Mouse (Mus musculus) kidney, embryonic 16.5 days (tissue): Measurements from ENCODE around the gene Gyg. TPM values are rescaled to one million over a fixed set of nuclear protein-coding genes. Genes with fewer than 3 reads are reported as not detected.
A peak's percentile ranks its signal among the peaks of the same experiment; 100 is the strongest.

ENCODE experiments used
- ATAC-seq: fragments of 200-750 bp; cut with Nextera tagmentation; 2 replicates; pipeline ENCODE4 v1.8.0; 2017; ENCODE audit warnings: moderate TSS enrichment; ENCODE audit not compliant: low FRiP score, low TSS enrichment
- H3K27ac ChIP-seq: fragments of 300-500 bp; sonication (generic); 2 replicates; pipeline ENCODE4 v1.5.1; 2014; ENCODE audit warnings: low read length
- H3K27me3 ChIP-seq: fragments of 300-500 bp; sonication (generic); 2 replicates; pipeline ENCODE4 v1.6.1; 2014; ENCODE audit warnings: low read length, control low read depth, mixed read lengths; ENCODE audit not compliant: insufficient read depth
- H3K36me3 ChIP-seq: fragments of 300-500 bp; sonication (generic); 2 replicates; pipeline ENCODE4 v1.6.1; 2014; ENCODE audit warnings: low read length, control low read depth, mixed read lengths; ENCODE audit not compliant: insufficient read depth
- H3K4me1 ChIP-seq: fragments of 300-500 bp; sonication (generic); 2 replicates; pipeline ENCODE4 v1.6.1; 2014; ENCODE audit warnings: low read length, control low read depth, mixed read lengths; ENCODE audit not compliant: insufficient read depth
- H3K4me2 ChIP-seq: fragments of 300-500 bp; sonication (generic); replicated peaks from 2 replicates; pipeline ENCODE4 v1.6.1; 2014; ENCODE audit warnings: low read depth, low read length
- H3K4me3 ChIP-seq: fragments of 300-500 bp; sonication (generic); 2 replicates; pipeline ENCODE4 v1.5.1; 2014; ENCODE audit warnings: mild to moderate bottlenecking, low read length
- H3K9ac ChIP-seq: fragments of 300-500 bp; sonication (generic); replicated peaks from 2 replicates; pipeline ENCODE4 v1.6.1; 2014; ENCODE audit warnings: low read length
- H3K9me3 ChIP-seq: fragments of 300-500 bp; sonication (generic); 2 replicates; pipeline ENCODE4 v1.6.1; 2016; ENCODE audit warnings: low read length, control low read depth
- WGBS: fragments of 180-500 bp; shearing (Covaris S2); extraction: QIAGEN DNeasy Blood & Tissue Kit; methylation state at CpG from one replicate; pipeline ENCODE4 v1.1.7; 2014; 5-methylcytosine and 5-hydroxymethylcytosine counted together
- polyA plus RNA-seq: library from polyadenylated mRNA; unstranded; fragments of >200 nt; fragmentation: Nextera tagmentation; extraction: Ambion mirVana; gene quantifications from 2 replicates; pipeline ENCODE4 v1.2.1, GENCODE M21; 2015

Gyg gene
- polyA plus RNA-seq, 1 experiment from 2014 or later = 48.0 TPM

DNA sequence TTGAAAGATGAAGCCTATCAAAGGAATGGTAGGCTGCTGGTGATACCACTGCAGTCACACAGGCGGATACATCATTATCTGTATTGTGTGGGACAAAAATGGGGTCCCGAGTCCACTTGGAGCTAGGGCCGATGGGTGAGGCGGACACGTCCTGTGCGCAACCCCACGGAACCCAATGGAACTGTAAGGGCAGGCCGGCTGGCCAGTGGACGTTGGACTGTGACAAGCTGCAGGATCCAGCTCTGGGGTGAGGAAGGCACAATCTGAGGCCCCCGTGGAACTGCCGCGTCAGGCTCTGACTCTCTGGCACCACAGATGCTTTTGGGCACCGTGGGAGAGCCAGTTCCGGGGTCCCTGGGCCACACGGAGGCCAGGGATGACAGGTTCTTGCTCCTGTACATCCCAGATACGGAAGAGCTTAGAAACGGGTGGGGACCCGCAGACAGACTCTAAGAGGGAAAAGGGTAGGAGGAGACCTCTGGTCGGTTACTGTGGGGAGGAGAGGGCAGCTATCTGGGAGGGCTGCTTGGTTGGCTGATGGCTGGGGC, 36.0 kb downstream of the Gyg start:
- no peaks in the 10 kb centered on the region for H3K9me3 ChIP-seq
- 87% methylated on average over 19 of the region's 19 CpGs for WGBS
- ATAC-seq = peak; percentile 63
- no peak overlapping the region for H3K4me2 ChIP-seq
- no peaks in the 10 kb centered on the region for H3K4me1 ChIP-seq
- no peaks in the 10 kb centered on the region for H3K27me3 ChIP-seq
- peaks cover 16% of the 10 kb centered on the region for H3K36me3 ChIP-seq
- H3K9ac ChIP-seq = no peak overlapping the region
- H3K4me3 ChIP-seq = no peak overlapping the region
- H3K27ac ChIP-seq = no peak overlapping the region

DNA sequence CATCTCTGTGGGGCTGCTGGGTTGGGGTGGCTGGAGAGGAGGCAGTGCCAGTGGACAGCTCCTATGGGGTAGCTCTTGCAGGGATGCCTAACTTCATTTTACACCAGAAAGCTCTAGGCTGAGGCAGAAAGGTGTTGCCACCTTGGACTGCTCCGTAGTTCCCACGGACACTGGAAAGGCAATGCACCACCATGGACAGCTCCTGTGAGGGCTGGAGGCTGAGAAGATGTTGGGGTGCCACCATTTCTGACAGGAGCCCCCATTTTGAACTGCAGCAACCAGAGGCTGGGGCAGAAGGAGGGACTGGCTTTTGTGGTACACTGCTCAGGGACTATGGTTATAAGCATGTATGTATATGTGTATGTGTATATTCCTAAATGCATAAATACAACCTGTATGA, 43.2 kb downstream of the Gyg start:
- 89% methylated on average over 2 of the region's 2 CpGs for WGBS
- H3K36me3 ChIP-seq = peaks cover 16% of the 10 kb centered on the region
- H3K9ac ChIP-seq = no peak overlapping the region
- H3K4me2 ChIP-seq = no peak overlapping the region
- no peaks in the 10 kb centered on the region for H3K9me3 ChIP-seq
- no peaks in the 10 kb centered on the region for H3K27me3 ChIP-seq
- H3K4me3 ChIP-seq = no peak overlapping the region
- H3K27ac ChIP-seq = no peak overlapping the region
- H3K4me1 ChIP-seq = no peaks in the 10 kb centered on the region
- ATAC-seq = no peak

DNA sequence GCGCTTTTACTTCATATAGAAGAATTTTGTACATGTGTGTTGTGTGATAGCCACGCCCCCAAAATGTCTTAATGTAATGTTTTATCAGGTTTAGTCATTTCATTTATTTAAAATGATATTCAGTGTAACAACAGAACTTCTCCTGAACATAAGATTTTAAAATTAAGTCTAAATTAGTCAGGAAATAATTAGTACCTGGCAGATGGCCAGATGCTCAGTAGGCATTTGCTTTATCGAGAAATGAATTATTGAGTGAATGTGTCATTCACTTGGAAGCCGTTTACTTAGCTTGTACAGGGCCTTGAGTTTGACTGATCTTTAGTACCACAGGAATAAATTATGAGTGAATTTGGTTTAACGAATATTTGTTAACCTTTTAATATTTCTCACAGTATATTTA, 46.2 kb downstream of the Gyg start:
- Histone ChIP-seq H3K4me3 (no peak overlapping the region), H3K9ac (no peak overlapping the region), H3K36me3 (peaks cover 16% of the 10 kb centered on the region), H3K9me3 (no peaks in the 10 kb centered on the region), H3K4me1 (no peaks in the 10 kb centered on the region), H3K27me3 (no peaks in the 10 kb centered on the region), H3K4me2 (no peak overlapping the region), H3K27ac (no peak overlapping the region)
- no peak for ATAC-seq
- 82% methylated on average over 5 of the region's 5 CpGs for WGBS

DNA sequence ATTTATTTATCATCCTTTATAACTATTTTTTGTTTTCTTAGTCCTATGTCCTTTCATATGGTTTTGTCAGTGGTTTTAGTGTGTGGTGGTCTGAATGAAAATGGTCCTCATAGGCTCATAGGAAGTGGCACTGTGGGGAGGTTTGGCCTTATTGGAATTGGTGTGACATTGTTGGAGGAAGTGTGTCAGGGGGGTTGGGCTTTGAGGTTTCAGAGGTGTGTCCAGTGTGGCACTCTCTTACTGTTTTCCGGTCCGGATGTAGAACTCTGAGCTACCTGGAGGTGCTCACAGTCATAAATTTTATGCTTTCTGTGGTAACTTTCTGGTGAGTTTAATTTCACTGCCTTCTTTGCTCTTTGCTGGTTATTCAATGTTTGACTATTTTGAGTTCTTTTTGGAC, 50.3 kb downstream of the Gyg start:
- Histone ChIP-seq H3K36me3 (peaks cover 9% of the 10 kb centered on the region; the same call in 1 of the 2 replicates), H3K9ac (no peak overlapping the region), H3K27me3 (no peaks in the 10 kb centered on the region), H3K9me3 (no peaks in the 10 kb centered on the region), H3K27ac (no peak overlapping the region), H3K4me1 (no peaks in the 10 kb centered on the region), H3K4me2 (no peak overlapping the region), H3K4me3 (no peak overlapping the region)
- no peak for ATAC-seq
- 88% methylated on average over 2 of the region's 2 CpGs for WGBS

DNA sequence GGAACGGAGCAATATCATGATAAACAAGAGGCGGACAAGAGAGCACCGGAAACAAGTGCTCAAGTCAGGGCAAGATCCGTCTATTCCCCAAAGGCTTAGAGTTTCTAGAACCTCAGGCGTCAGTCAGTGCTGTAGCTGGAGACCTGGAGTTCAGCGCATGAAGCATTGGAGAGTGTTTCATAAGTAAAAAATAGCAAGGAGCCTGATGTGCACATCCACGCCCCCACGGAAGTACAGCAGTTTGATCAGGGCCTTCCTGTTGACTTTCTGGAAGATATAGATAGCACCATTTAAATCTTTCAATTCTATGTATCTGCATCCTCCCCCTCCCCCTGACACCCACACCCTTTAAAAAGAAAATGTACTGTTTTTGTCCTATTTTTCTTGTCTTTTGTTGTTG, 50.8 kb downstream of the Gyg start:
- Histone ChIP-seq H3K9ac (no peak overlapping the region), H3K4me1 (no peaks in the 10 kb centered on the region), H3K9me3 (no peaks in the 10 kb centered on the region), H3K36me3 (peaks cover 9% of the 10 kb centered on the region; the same call in 1 of the 2 replicates), H3K27ac (no peak overlapping the region), H3K4me3 (no peak overlapping the region), H3K27me3 (no peaks in the 10 kb centered on the region), H3K4me2 (no peak overlapping the region)
- no peak for ATAC-seq
- 73% methylated on average over 8 of the region's 8 CpGs for WGBS

DNA sequence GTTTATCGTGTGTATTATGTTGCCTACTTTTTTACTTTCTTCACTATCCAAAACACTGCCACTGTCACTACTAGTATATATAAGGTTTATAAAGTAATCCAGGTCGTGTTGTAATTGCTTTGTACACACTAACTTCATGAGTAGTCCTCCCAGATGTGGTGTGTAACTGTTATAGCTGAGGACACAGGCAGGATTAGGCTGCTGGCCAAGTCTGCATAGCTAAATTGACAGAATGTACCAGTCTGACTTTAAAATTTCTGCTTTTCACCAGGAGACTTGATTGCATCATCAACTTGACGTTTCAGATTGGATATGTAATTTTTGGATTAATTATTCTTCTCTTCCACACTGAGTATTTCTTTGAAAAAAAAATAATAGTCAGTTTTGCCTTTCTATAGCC, 51.3 kb downstream of the Gyg start:
- no peaks in the 10 kb centered on the region for H3K9me3 ChIP-seq
- no peak overlapping the region for H3K27ac ChIP-seq
- H3K9ac ChIP-seq = no peak overlapping the region
- H3K27me3 ChIP-seq = no peaks in the 10 kb centered on the region
- no peak for ATAC-seq
- H3K4me3 ChIP-seq = no peak overlapping the region
- no peak overlapping the region for H3K4me2 ChIP-seq
- H3K36me3 ChIP-seq = peaks cover 9% of the 10 kb centered on the region; the same call in 1 of the 2 replicates
- no peaks in the 10 kb centered on the region for H3K4me1 ChIP-seq
- WGBS = 76% methylated on average over 3 of the region's 3 CpGs

DNA sequence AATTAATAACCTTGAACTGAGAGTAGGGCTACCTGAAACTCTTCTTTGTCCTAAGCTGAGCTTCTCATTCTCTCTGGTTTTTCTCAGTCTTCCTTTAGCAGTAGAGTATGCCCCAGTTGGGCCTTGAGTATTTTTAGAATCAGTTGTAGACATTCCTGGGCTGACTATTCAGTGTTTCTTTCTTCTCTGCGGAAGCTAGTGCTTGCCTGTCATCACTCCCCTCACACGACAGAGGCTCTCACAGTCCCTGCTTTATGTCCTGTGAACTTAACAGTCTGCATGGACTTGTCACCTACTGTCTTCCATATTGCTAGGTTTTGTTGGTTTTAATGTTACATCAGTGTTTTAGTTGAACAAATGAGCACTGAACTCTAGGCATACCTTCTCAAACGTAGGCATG, 73.0 kb downstream of the Gyg start:
- WGBS = 79% methylated on average over 3 of the region's 3 CpGs
- Histone ChIP-seq H3K36me3 (peaks cover 8% of the 10 kb centered on the region), H3K4me3 (no peak overlapping the region), H3K4me2 (no peak overlapping the region), H3K9me3 (no peaks in the 10 kb centered on the region), H3K27ac (no peak overlapping the region), H3K4me1 (no peaks in the 10 kb centered on the region), H3K27me3 (no peaks in the 10 kb centered on the region), H3K9ac (no peak overlapping the region)
- ATAC-seq = no peak

DNA sequence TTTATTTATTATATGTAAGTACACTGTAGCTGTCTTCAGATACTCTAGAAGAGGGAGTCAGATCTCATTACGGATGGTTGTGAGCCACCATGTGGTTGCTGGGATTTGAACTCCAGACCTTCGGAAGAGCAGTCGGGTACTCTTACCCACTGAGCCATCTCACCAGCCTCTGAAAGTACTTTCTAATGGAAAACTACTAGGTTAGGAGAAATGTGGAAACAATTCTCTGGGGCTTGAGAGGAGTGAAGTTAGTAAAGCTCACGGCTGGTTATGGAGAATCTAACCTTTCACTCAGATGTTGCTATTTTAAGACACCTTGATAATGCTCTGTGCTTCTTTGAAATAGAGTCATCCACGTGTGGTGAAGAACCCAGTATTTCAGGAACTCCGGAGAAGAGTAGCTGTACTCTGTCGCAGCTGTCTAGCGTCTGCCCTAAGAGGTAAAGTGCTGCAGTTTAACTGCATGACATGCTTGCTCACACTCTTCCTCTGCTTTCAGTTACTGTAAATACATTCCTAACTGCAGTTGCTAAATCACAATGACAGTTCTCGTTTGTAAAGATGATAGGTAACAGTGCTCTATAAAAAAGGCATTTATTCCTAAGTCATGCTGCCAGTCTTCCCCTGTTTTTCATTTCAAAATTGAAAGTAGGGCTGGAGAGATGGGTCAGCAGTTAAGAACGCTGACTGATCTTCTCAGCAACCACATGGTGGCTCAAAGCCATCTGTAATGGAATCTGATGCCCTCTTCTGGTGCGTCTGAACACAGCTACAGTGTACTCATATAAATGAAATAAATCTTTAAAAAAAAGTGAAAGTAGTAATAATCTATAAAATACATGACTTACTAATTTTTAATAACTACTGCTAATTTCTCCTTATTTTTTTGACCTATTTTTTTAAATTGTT, 78.7 kb downstream of the Gyg start:
- no peaks in the 10 kb centered on the region for H3K9me3 ChIP-seq
- no peak overlapping the region for H3K4me3 ChIP-seq
- no peaks in the 10 kb centered on the region for H3K27me3 ChIP-seq
- peaks cover 11% of the 10 kb centered on the region; the same call in 1 of the 2 replicates for H3K36me3 ChIP-seq
- H3K27ac ChIP-seq = no peak overlapping the region
- ATAC-seq = no peak
- WGBS = 81% methylated on average over 11 of the region's 11 CpGs
- H3K4me1 ChIP-seq = no peaks in the 10 kb centered on the region
- no peak overlapping the region for H3K4me2 ChIP-seq
- H3K9ac ChIP-seq = no peak overlapping the region
